Mouse (Mus musculus) spleen, adult 2 months (tissue): ENCODE results near the gene Nav2.

Experiments used
- CTCF ChIP-seq: fragments of 200-500 bp; IDR thresholded peaks from 2 replicates; pipeline ENCODE4 v1.5.1; 2011; ENCODE audit warnings: mild to moderate bottlenecking, inconsistent platforms; ENCODE audit not compliant: insufficient read depth, insufficient read length, insufficient replicate concordance; ENCODE audit errors: extremely low read depth
- POLR2A ChIP-seq: fragments of 200-500 bp; IDR thresholded peaks from 2 replicates; pipeline ENCODE4 v1.6.1; 2011; ENCODE audit warnings: low read depth, low read length, inconsistent platforms

GRCm38 (mm10) chr7:49195711-49196147 lies 287.2 kb downstream of the Nav2 start:
- TF ChIP-seq POLR2A (no peak), CTCF (no peak)
